Mouse (Mus musculus) brain, embryonic 14.5 days (tissue): ENCODE measurements around the gene Col7a1.

Experiments
- CTCF ChIP-seq: fragments of 200-500 bp; IDR thresholded peaks from 2 replicates; pipeline ENCODE4 v1.5.1; 2012; ENCODE audit warnings: inconsistent platforms, mild to moderate bottlenecking, moderate library complexity, borderline replicate concordance; ENCODE audit not compliant: insufficient read depth, insufficient read length; ENCODE audit errors: extremely low read depth
- POLR2A ChIP-seq: fragments of 200-500 bp; IDR thresholded peaks from 2 replicates; pipeline ENCODE4 v1.6.1; 2012; ENCODE audit warnings: mild to moderate bottlenecking, inconsistent platforms, borderline replicate concordance; ENCODE audit not compliant: poor library complexity, insufficient read depth, insufficient read length, severe bottlenecking; ENCODE audit errors: extremely low read depth

DNA sequence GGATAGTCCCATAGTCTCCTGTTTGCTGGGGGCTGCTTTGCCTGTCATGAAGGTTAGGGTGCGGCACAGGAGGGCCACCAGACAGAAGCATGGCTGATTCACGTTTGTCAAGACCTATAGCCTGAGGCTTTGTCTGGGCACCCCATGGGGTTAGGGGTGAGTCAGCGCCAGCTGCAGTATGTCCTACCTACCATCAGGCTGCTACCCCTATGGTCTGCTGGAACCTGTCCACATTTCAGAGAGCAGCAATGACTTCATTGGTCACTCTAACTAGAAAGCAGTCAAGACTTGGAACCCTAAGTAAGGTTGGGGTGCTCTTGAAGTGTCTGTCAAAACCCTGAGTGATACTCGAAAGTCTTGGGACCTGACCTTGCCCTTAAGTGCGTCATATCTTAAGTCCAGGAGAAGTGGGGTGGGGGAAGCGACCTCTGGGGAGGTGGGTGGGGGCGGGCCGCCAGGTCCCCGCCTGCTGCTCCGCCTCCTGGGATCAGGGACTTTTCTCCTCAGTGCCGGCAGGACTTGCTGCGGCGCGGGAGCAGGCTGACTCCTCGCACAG is at the start of gene Col7a1:
- no peak for TF ChIP-seq CTCF
- TF ChIP-seq POLR2A, result no peak
